Mouse (Mus musculus): ENCODE data around the gene Spata33. TPM values are rescaled to one million over a fixed set of nuclear protein-coding genes. Genes with fewer than 3 reads are reported as not detected.
"Not testable (repeated sequence)": the region's sequence is repeated elsewhere in the genome, so short reads cannot be mapped to it uniquely, and the experiment has no call there.

Spata33 gene
- polyA plus RNA-seq, 1 experiment from 2014 or later = 1.7 TPM

DNA sequence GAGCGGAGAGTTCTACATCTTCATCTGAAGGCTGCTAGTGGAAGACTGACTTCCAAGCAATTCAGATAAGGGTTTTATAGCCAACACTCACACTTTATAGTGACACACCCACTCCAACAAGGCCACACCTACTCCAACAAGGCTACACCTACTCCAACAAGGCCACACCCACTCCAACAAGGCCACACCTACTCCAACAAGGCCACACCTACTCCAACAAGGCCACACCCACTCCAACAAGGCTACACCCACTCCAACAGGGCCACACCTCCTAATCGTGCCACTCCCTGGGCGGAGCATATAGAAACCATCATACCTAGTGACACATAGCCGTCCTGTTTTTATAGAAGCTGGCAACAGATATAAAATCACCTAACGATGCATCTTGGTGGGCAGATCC lies 15.6 kb upstream of the Spata33 start:
- peak; percentile 74 for ATAC-seq (replicated peaks; ENCODE audit: low FRiP score)
- not testable (repeated sequence) for H3K4me3 ChIP-seq (ENCODE audit: low read depth, low read length); H3K4me1 ChIP-seq (replicated peaks; ENCODE audit: control insufficient read depth, insufficient read depth, low read length); H3K27ac ChIP-seq (ENCODE audit: low read depth, low read length); DNase-seq (ENCODE audit: low spot score); H3K4me2 ChIP-seq; H3K36me3 ChIP-seq (ENCODE audit: control insufficient read depth, insufficient read depth, low read length); H3K27me3 ChIP-seq (replicated peaks; ENCODE audit: control insufficient read depth, insufficient read depth, low read length); H3K9ac ChIP-seq (ENCODE audit: low read depth, low read length); H3K9me3 ChIP-seq (ENCODE audit: control insufficient read depth, low read length)
- WGBS = 63% methylated on average over 5 of the region's 5 CpGs

DNA sequence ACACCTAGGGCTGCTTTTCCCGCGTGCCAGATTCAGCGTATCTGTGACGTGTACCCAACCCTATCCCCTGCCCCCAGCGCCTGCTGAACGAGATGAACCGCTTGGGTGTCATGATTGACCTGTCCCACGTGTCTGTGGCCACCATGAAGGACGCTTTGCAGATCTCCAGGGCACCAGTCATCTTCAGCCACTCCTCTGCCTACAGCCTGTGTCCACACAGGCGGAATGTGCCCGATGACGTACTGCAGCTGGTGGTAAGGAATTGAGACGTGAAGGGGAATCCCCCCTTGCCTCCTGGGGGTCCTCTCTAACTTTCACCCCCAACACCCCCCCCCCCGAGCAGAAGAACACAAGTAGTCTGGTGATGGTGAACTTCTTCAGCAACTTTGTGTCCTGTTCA lies 12.8 kb upstream of the Spata33 start:
- ATAC-seq (replicated peaks; ENCODE audit: low FRiP score) = no peak
- WGBS = 66% methylated on average over 14 of the region's 14 CpGs
- no peak overlapping the region for H3K27ac ChIP-seq (ENCODE audit: low read depth, low read length)
- H3K9ac ChIP-seq (ENCODE audit: low read depth, low read length) = no peak overlapping the region
- no peak for DNase-seq (ENCODE audit: low spot score)
- no peaks in the 10 kb centered on the region for H3K4me1 ChIP-seq (replicated peaks; ENCODE audit: control insufficient read depth, insufficient read depth, low read length)
- H3K36me3 ChIP-seq (ENCODE audit: control insufficient read depth, insufficient read depth, low read length) = no peaks in the 10 kb centered on the region
- 0 out of 2 replicates have a peak, but pooled peaks cover 4% of the 10 kb centered on the region for H3K27me3 ChIP-seq (replicated peaks; ENCODE audit: control insufficient read depth, insufficient read depth, low read length)
- H3K4me2 ChIP-seq = no peak overlapping the region
- H3K4me3 ChIP-seq (ENCODE audit: low read depth, low read length) = no peak overlapping the region
- no peaks in the 10 kb centered on the region for H3K9me3 ChIP-seq (ENCODE audit: control insufficient read depth, low read length)

DNA sequence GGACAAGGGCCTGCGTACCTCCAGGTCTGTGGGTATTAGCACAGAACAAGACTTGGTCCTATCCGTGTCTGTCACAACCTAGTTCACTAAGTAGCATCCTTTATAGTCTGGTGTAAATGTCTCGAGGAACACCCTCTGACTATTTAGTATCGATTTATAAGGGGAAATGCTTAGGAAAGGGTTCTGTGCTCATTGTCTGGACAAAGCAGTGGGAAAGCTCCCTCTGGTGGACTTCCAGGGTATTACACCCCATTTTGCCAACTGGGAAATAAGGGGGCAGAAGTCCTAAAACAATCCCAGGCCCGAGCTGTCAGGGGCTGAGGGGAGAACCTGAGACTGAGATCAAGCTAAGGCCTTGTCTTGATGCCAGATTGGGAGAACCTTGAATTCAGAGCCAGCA lies 10.3 kb upstream of the Spata33 start:
- WGBS = 27% methylated on average over 5 of the region's 5 CpGs
- Histone ChIP-seq H3K36me3 (ENCODE audit: control insufficient read depth, insufficient read depth, low read length) (peaks cover 14% of the 10 kb centered on the region), H3K4me2 (no peak overlapping the region), H3K9ac (ENCODE audit: low read depth, low read length) (no peak overlapping the region), H3K4me1 (replicated peaks; ENCODE audit: control insufficient read depth, insufficient read depth, low read length) (no peaks in the 10 kb centered on the region), H3K9me3 (ENCODE audit: control insufficient read depth, low read length) (no peaks in the 10 kb centered on the region), H3K27me3 (replicated peaks; ENCODE audit: control insufficient read depth, insufficient read depth, low read length) (0 out of 2 replicates have a peak, but pooled peaks cover 4% of the 10 kb centered on the region), H3K27ac (ENCODE audit: low read depth, low read length) (no peak overlapping the region), H3K4me3 (ENCODE audit: low read depth, low read length) (no peak overlapping the region)
- ATAC-seq (replicated peaks; ENCODE audit: low FRiP score) (no peak), DNase-seq (ENCODE audit: low spot score) (peak; percentile 76)

GRCm38 (mm10) chr8:123203571-123203970 lies 9.1 kb upstream of the Spata33 start:
- 90% methylated on average over 3 of the region's 3 CpGs for WGBS
- no peak overlapping the region for H3K4me2 ChIP-seq
- no peak for ATAC-seq (replicated peaks; ENCODE audit: low FRiP score)

DNA sequence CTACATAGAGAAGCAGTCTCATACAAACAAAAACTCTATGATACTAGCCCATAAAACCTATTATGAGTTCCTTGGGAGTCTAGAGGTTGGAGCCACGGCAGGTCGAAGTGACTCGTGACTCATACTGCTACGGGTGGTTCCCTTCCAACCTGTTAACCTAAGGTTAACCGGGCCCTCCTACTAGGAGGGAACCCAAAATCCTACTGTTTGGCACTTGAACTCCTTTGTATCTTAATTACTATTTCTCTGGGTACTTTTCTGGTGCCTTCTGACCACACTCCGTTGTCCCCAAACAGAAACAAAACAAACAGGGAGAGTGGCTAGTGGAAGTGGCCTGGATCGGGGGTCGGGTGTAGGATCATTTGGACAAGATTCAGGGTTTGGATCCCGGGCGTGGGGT lies 756 bp upstream of the Spata33 start:
- peaks cover 17% of the 10 kb centered on the region for H3K36me3 ChIP-seq (ENCODE audit: control insufficient read depth, insufficient read depth, low read length)
- H3K27me3 ChIP-seq (replicated peaks; ENCODE audit: control insufficient read depth, insufficient read depth, low read length) = no peaks in the 10 kb centered on the region; the same call in 1 of the 2 replicates
- peaks cover 8% of the 10 kb centered on the region; the same call in 1 of the 2 replicates for H3K4me1 ChIP-seq (replicated peaks; ENCODE audit: control insufficient read depth, insufficient read depth, low read length)
- DNase-seq (ENCODE audit: low spot score) (no peak), ATAC-seq (replicated peaks; ENCODE audit: low FRiP score) (no peak)
- H3K4me2 ChIP-seq = peak overlapping the region; percentile 77
- peak overlapping the region; percentile 99 for H3K4me3 ChIP-seq (ENCODE audit: low read depth, low read length)
- H3K9me3 ChIP-seq (ENCODE audit: control insufficient read depth, low read length) = no peaks in the 10 kb centered on the region
- 37% methylated on average over 10 of the region's 10 CpGs for WGBS
- H3K9ac ChIP-seq (ENCODE audit: low read depth, low read length) = peak overlapping the region; percentile 99
- peak overlapping the region; percentile 66 for H3K27ac ChIP-seq (ENCODE audit: low read depth, low read length)

More at GRCm38 (mm10) chr8:123203571-123203970, 9.1 kb upstream of the Spata33 start:
- H3K9me3 ChIP-seq (ENCODE audit: control insufficient read depth, low read length) = no peaks in the 10 kb centered on the region
- H3K9ac ChIP-seq (ENCODE audit: low read depth, low read length) = no peak overlapping the region
- no peaks in the 10 kb centered on the region for H3K4me1 ChIP-seq (replicated peaks; ENCODE audit: control insufficient read depth, insufficient read depth, low read length)
- H3K27me3 ChIP-seq (replicated peaks; ENCODE audit: control insufficient read depth, insufficient read depth, low read length) = 0 out of 2 replicates have a peak, but pooled peaks cover 4% of the 10 kb centered on the region
- peaks cover 18% of the 10 kb centered on the region for H3K36me3 ChIP-seq (ENCODE audit: control insufficient read depth, insufficient read depth, low read length)
- no peak overlapping the region for H3K4me3 ChIP-seq (ENCODE audit: low read depth, low read length)
- no peak for DNase-seq (ENCODE audit: low spot score)
- H3K27ac ChIP-seq (ENCODE audit: low read depth, low read length) = no peak overlapping the region

DNA sequence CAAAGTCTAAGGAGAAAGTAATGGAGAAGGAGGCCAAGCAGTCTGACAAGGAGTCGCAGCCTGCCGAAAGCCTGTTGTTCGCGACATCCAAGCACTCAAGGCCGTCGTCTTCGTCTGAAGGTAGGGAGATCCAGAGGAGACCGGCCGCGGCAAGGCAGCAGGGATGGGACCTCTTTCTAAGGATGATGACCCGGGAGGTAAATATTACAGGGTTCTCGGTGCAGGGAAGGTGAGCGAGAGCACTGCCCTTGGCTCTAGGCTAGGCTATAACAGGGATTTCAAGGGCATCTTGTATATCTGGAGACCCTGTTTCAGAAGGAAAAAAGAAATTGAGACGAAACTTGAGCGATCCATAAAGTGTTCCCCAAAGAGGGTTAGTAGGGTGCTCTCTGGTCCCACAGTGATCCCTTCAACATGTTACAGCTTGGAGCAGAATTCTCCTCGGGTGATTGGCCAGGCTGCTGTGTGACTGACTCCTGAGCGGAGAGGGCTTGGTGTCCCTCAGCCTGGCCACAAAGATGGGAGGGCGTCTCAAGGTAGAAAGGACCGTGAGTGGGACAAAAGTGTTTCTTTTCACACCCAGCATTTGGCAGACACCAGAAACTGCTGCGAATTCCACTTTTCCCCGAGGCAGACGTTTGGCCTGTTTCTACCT lies 613 bp downstream of the Spata33 start:
- DNase-seq (ENCODE audit: low spot score) = no peak
- peak overlapping the region; percentile 99 for H3K4me3 ChIP-seq (ENCODE audit: low read depth, low read length)
- H3K9me3 ChIP-seq (ENCODE audit: control insufficient read depth, low read length) = no peaks in the 10 kb centered on the region
- H3K27me3 ChIP-seq (replicated peaks; ENCODE audit: control insufficient read depth, insufficient read depth, low read length) = no peaks in the 10 kb centered on the region; the same call in 1 of the 2 replicates
- ATAC-seq (replicated peaks; ENCODE audit: low FRiP score) = peak; percentile 21
- H3K36me3 ChIP-seq (ENCODE audit: control insufficient read depth, insufficient read depth, low read length) = peaks cover 10% of the 10 kb centered on the region
- 23% methylated on average over 22 of the region's 22 CpGs for WGBS
- H3K9ac ChIP-seq (ENCODE audit: low read depth, low read length) = peak overlapping the region; percentile 99
- H3K27ac ChIP-seq (ENCODE audit: low read depth, low read length) = no peak overlapping the region
- H3K4me1 ChIP-seq (replicated peaks; ENCODE audit: control insufficient read depth, insufficient read depth, low read length) = peaks cover 8% of the 10 kb centered on the region; the same call in 1 of the 2 replicates
- H3K4me2 ChIP-seq = peak overlapping the region; percentile 77

DNA sequence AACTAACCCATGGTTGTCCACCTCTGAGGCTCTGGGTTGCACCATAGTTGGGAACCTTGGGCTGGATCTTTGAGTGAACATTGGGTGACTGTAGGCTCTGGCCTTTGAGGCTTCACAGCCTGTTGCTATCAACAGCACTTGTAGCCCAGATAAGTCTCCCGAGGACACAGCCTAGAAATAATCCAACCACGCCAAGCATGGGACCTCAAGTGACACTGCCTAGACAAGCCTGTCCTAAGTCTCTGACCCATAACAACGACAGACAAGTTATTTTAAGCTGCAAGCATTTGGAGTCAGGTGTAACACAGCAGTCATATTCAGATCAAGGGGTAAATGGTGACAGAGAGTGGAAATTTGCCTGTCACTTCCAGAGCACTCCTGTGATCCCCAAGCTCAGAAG lies 2.8 kb downstream of the Spata33 start:
- Histone ChIP-seq H3K36me3 (ENCODE audit: control insufficient read depth, insufficient read depth, low read length) (no peaks in the 10 kb centered on the region; the same call in 1 of the 2 replicates), H3K4me3 (ENCODE audit: low read depth, low read length) (no peak overlapping the region), H3K9me3 (ENCODE audit: control insufficient read depth, low read length) (no peaks in the 10 kb centered on the region), H3K27me3 (replicated peaks; ENCODE audit: control insufficient read depth, insufficient read depth, low read length) (no peaks in the 10 kb centered on the region; the same call in 1 of the 2 replicates), H3K4me1 (replicated peaks; ENCODE audit: control insufficient read depth, insufficient read depth, low read length) (peaks cover 8% of the 10 kb centered on the region; the same call in 1 of the 2 replicates), H3K27ac (ENCODE audit: low read depth, low read length) (no peak overlapping the region), H3K9ac (ENCODE audit: low read depth, low read length) (no peak overlapping the region), H3K4me2 (no peak overlapping the region)
- DNase-seq (ENCODE audit: low spot score) = no peak
- ATAC-seq (replicated peaks; ENCODE audit: low FRiP score) = no peak
- 56% methylated on average over 3 of the region's 3 CpGs for WGBS

DNA sequence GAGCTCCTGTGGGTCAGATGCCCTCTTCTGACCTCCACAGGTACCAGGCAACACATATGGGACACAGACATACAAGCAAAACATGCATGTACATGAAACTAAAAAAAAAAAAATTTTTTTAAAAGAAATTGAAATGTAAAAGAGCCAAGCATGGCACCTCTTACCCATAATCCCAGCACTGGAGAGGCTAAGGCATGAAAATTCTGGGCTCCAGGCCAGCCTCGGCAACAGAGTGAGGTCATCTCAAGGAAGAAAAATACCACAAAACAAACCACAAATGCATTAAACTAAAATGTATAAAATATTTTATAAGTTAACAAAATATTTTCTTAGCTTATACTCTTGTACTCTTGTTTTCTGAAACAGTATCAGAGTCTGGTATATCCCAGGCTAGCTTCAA lies 8.3 kb downstream of the Spata33 start:
- Histone ChIP-seq H3K9me3 (ENCODE audit: control insufficient read depth, low read length) (no peaks in the 10 kb centered on the region), H3K4me3 (ENCODE audit: low read depth, low read length) (no peak overlapping the region), H3K27me3 (replicated peaks; ENCODE audit: control insufficient read depth, insufficient read depth, low read length) (no peaks in the 10 kb centered on the region), H3K9ac (ENCODE audit: low read depth, low read length) (no peak overlapping the region), H3K36me3 (ENCODE audit: control insufficient read depth, insufficient read depth, low read length) (no peaks in the 10 kb centered on the region), H3K27ac (ENCODE audit: low read depth, low read length) (no peak overlapping the region), H3K4me1 (replicated peaks; ENCODE audit: control insufficient read depth, insufficient read depth, low read length) (peaks cover 12% of the 10 kb centered on the region), H3K4me2 (no peak overlapping the region)
- DNase-seq (ENCODE audit: low spot score) (no peak), ATAC-seq (replicated peaks; ENCODE audit: low FRiP score) (no peak)
- WGBS = 67% methylated on average over 1 of the region's 1 CpGs

All from liver, embryonic 11.5 days (tissue).